Mouse (Mus musculus): ENCODE measurements at regions not wholly inside any gene's neighbourhood (a gene's known extent, or its start where the extent isn't known, plus 50 kb on each side); places are given as distances from the start of the nearest gene placed in this dataset.
"Not testable (repeated sequence)": the region's sequence is repeated elsewhere in the genome, so short reads cannot be mapped to it uniquely, and the experiment has no call there.

DNA sequence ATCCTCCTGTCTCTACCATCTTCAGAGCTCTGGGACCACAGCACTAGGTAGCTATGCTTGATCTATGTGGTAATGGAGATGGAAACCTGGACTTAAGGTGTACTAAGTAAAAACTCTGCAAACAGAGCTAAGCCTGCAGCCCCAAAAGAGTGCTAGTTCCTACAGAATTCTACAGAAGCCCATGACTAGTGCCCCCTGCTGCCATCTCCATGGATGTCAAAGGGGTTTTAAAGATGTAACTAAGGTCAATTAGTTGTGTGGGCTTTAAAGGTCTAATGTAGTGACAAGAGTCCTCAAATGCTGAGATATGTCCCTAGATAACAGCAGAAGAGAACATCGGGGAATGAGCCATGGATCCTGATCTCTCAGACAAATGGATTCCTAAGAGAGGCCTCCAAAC, 212.1 kb downstream of the Trib2 start:
- Histone ChIP-seq H3K4me3 (ENCODE audit: low read depth, low read length) (no peak overlapping the region), H3K4me1 (ENCODE audit: control insufficient read depth, insufficient read depth, low read length) (no peaks in the 10 kb centered on the region), H3K36me3 (ENCODE audit: control insufficient read depth, insufficient read depth, low read length) (no peaks in the 10 kb centered on the region), H3K27ac (ENCODE audit: low read depth, low read length) (no peak overlapping the region), H3K9me3 (ENCODE audit: control insufficient read depth, low read length) (no peaks in the 10 kb centered on the region), H3K9ac (replicated peaks; ENCODE audit: low read depth, low read length) (no peak overlapping the region), H3K27me3 (ENCODE audit: control insufficient read depth, insufficient read depth, low read length) (no peaks in the 10 kb centered on the region), H3K4me2 (ENCODE audit: low read depth, low read length) (no peak overlapping the region)
- ATAC-seq (ENCODE audit: low read depth) = no peak
- whole genome bisulfite sequencing = 90% methylated on average over 1 of the region's 1 CpGs

DNA sequence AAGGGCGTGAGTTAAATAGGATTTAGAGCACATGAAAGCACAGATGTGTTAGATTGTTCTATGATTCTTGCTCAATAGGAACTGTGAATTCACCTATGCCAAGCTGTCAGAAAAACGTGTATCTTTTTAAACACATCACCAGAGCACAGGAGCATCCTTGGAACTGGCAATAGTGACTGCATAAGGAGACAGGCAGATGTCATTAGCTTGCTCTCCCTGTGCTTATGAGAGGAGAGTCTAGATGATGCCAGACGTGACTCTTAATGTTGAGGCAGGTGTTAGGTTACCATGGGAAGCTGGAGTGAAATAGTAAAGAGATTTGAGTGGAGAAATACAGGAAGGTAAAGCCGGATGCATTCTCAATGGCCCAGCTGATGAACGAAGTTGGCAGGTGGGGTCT, 212.8 kb downstream of the Trib2 start:
- Histone ChIP-seq H3K9me3 (ENCODE audit: control insufficient read depth, low read length) (no peaks in the 10 kb centered on the region), H3K36me3 (ENCODE audit: control insufficient read depth, insufficient read depth, low read length) (no peaks in the 10 kb centered on the region), H3K4me2 (ENCODE audit: low read depth, low read length) (no peak overlapping the region), H3K4me3 (ENCODE audit: low read depth, low read length) (no peak overlapping the region), H3K27me3 (ENCODE audit: control insufficient read depth, insufficient read depth, low read length) (no peaks in the 10 kb centered on the region), H3K27ac (ENCODE audit: low read depth, low read length) (no peak overlapping the region), H3K4me1 (ENCODE audit: control insufficient read depth, insufficient read depth, low read length) (no peaks in the 10 kb centered on the region), H3K9ac (replicated peaks; ENCODE audit: low read depth, low read length) (no peak overlapping the region)
- ATAC-seq (ENCODE audit: low read depth) = no peak
- WGBS = 58% methylated on average over 5 of the region's 5 CpGs

DNA sequence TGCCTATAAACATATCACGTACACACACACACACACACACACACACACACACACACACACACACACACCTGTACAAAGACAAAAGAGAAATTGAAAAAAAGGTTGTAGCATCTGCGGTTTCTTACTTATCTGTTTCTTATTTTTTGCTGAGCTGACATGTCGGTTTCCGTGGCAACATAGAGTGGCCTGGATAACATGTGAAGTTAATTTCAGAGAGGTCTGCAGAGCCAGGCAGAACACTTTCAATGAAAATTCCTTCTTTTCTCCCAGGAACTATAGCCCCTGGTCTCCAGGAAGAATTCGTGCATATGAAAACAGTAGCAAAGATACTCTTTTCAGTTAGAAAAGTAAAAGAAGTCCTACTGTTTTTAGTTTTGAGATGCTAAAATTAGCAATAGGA, 213.4 kb downstream of the Trib2 start:
- Histone ChIP-seq H3K36me3 (ENCODE audit: control insufficient read depth, insufficient read depth, low read length) (no peaks in the 10 kb centered on the region), H3K9me3 (ENCODE audit: control insufficient read depth, low read length) (no peaks in the 10 kb centered on the region), H3K4me1 (ENCODE audit: control insufficient read depth, insufficient read depth, low read length) (no peaks in the 10 kb centered on the region), H3K4me3 (ENCODE audit: low read depth, low read length) (no peak overlapping the region), H3K27me3 (ENCODE audit: control insufficient read depth, insufficient read depth, low read length) (no peaks in the 10 kb centered on the region), H3K4me2 (ENCODE audit: low read depth, low read length) (no peak overlapping the region), H3K9ac (replicated peaks; ENCODE audit: low read depth, low read length) (no peak overlapping the region), H3K27ac (ENCODE audit: low read depth, low read length) (no peak overlapping the region)
- ATAC-seq (ENCODE audit: low read depth) = no peak; the same call in 1 of the 2 replicates
- 56% methylated on average over 5 of the region's 5 CpGs for WGBS

- Histone ChIP-seq H3K9me3 (ENCODE audit: control insufficient read depth, low read length) (no peaks in the 10 kb centered on the region), H3K4me3 (ENCODE audit: low read depth, low read length) (no peak overlapping the region), H3K4me2 (ENCODE audit: low read depth, low read length) (no peak overlapping the region), H3K4me1 (ENCODE audit: control insufficient read depth, insufficient read depth, low read length) (no peaks in the 10 kb centered on the region), H3K36me3 (ENCODE audit: control insufficient read depth, insufficient read depth, low read length) (no peaks in the 10 kb centered on the region), H3K27me3 (ENCODE audit: control insufficient read depth, insufficient read depth, low read length) (no peaks in the 10 kb centered on the region), H3K9ac (replicated peaks; ENCODE audit: low read depth, low read length) (no peak overlapping the region), H3K27ac (ENCODE audit: low read depth, low read length) (no peak overlapping the region)
- ATAC-seq (ENCODE audit: low read depth) = no peak
- 62% methylated on average over 2 of the region's 2 CpGs for WGBS
Measured at GRCm38 (mm10) chr12:15594704-15595103, 222.0 kb downstream of the Trib2 start.

DNA sequence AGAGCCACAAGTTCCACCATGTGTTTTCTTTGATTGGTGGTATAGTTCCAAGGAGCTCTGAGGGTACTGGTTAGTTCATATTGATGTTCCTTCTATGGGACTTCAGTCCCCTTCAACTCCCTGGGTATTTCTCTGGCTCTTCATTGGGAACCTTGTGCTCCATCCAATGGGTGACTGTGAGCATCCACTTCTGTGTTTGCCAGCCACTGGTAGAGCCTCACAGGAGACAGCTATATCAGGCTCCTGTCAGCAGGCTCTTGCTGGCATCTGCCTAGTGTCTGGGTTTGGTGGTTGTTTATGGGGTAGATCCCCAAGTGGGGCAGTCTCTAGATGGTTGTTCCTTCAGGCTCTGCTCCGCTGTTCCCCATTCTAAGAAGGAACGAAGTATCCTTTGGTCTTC, 228.9 kb downstream of the Trib2 start:
- H3K4me2 ChIP-seq (ENCODE audit: low read depth, low read length); H3K4me3 ChIP-seq (ENCODE audit: low read depth, low read length); H3K27ac ChIP-seq (ENCODE audit: low read depth, low read length); H3K4me1 ChIP-seq (ENCODE audit: control insufficient read depth, insufficient read depth, low read length); H3K27me3 ChIP-seq (ENCODE audit: control insufficient read depth, insufficient read depth, low read length); H3K36me3 ChIP-seq (ENCODE audit: control insufficient read depth, insufficient read depth, low read length); H3K9me3 ChIP-seq (ENCODE audit: control insufficient read depth, low read length); ATAC-seq (ENCODE audit: low read depth); H3K9ac ChIP-seq (replicated peaks; ENCODE audit: low read depth, low read length): not testable (repeated sequence)
- WGBS = 98% methylated on average over 2 of the region's 2 CpGs

- H3K4me3 ChIP-seq (ENCODE audit: low read depth, low read length) = no peak overlapping the region
- H3K9ac ChIP-seq (replicated peaks; ENCODE audit: low read depth, low read length) = no peak overlapping the region
- H3K27ac ChIP-seq (ENCODE audit: low read depth, low read length) = no peak overlapping the region
- no peaks in the 10 kb centered on the region for H3K4me1 ChIP-seq (ENCODE audit: control insufficient read depth, insufficient read depth, low read length)
- H3K27me3 ChIP-seq (ENCODE audit: control insufficient read depth, insufficient read depth, low read length) = no peaks in the 10 kb centered on the region
- H3K36me3 ChIP-seq (ENCODE audit: control insufficient read depth, insufficient read depth, low read length) = no peaks in the 10 kb centered on the region
- no peak for ATAC-seq (ENCODE audit: low read depth)
- H3K4me2 ChIP-seq (ENCODE audit: low read depth, low read length) = no peak overlapping the region
- H3K9me3 ChIP-seq (ENCODE audit: control insufficient read depth, low read length) = no peaks in the 10 kb centered on the region
- whole genome bisulfite sequencing = 91% methylated on average over 4 of the region's 4 CpGs
Measured at GRCm38 (mm10) chr12:15586706-15587442, 229.8 kb downstream of the Trib2 start.

GRCm38 (mm10) chr12:15585845-15586244, 230.9 kb downstream of the Trib2 start:
- ATAC-seq (ENCODE audit: low read depth) = no peak
- 81% methylated on average over 1 of the region's 1 CpGs for WGBS
- Histone ChIP-seq H3K9ac (replicated peaks; ENCODE audit: low read depth, low read length) (no peak overlapping the region), H3K27ac (ENCODE audit: low read depth, low read length) (no peak overlapping the region), H3K4me2 (ENCODE audit: low read depth, low read length) (no peak overlapping the region), H3K27me3 (ENCODE audit: control insufficient read depth, insufficient read depth, low read length) (no peaks in the 10 kb centered on the region), H3K36me3 (ENCODE audit: control insufficient read depth, insufficient read depth, low read length) (no peaks in the 10 kb centered on the region), H3K4me1 (ENCODE audit: control insufficient read depth, insufficient read depth, low read length) (no peaks in the 10 kb centered on the region), H3K4me3 (ENCODE audit: low read depth, low read length) (no peak overlapping the region), H3K9me3 (ENCODE audit: control insufficient read depth, low read length) (no peaks in the 10 kb centered on the region)

DNA sequence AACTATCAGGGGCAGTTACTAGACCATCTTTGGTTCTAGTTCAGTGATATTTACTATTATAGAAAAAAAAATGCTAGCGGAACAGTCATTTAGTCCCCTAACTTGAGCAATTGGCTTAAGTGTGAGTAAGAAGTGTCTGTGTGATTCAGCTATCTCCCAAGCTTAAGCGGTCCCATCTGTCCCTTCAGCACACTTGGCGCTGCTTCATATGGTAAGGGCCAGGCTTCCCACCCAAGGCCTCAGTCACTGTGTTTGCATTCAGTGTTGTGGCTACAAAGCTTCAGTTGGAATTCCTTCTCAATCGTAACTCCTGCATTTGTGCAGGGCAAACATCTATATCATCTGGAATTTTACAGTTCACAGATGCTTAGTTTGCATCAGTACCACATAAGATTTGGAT, 232.0 kb downstream of the Trib2 start:
- H3K4me2 ChIP-seq (ENCODE audit: low read depth, low read length) = no peak overlapping the region
- H3K27ac ChIP-seq (ENCODE audit: low read depth, low read length) = no peak overlapping the region
- H3K9me3 ChIP-seq (ENCODE audit: control insufficient read depth, low read length) = no peaks in the 10 kb centered on the region
- H3K36me3 ChIP-seq (ENCODE audit: control insufficient read depth, insufficient read depth, low read length) = no peaks in the 10 kb centered on the region
- no peaks in the 10 kb centered on the region for H3K4me1 ChIP-seq (ENCODE audit: control insufficient read depth, insufficient read depth, low read length)
- H3K4me3 ChIP-seq (ENCODE audit: low read depth, low read length) = no peak overlapping the region
- ATAC-seq (ENCODE audit: low read depth) = no peak
- WGBS = 96% methylated on average over 4 of the region's 4 CpGs
- no peak overlapping the region for H3K9ac ChIP-seq (replicated peaks; ENCODE audit: low read depth, low read length)
- H3K27me3 ChIP-seq (ENCODE audit: control insufficient read depth, insufficient read depth, low read length) = no peaks in the 10 kb centered on the region

GRCm38 (mm10) chr12:15566785-15567109, 250.0 kb downstream of the Trib2 start:
- Histone ChIP-seq H3K4me1 (ENCODE audit: control insufficient read depth, insufficient read depth, low read length) (no peaks in the 10 kb centered on the region), H3K9ac (replicated peaks; ENCODE audit: low read depth, low read length) (no peak overlapping the region), H3K4me3 (ENCODE audit: low read depth, low read length) (no peak overlapping the region), H3K9me3 (ENCODE audit: control insufficient read depth, low read length) (no peaks in the 10 kb centered on the region), H3K27me3 (ENCODE audit: control insufficient read depth, insufficient read depth, low read length) (no peaks in the 10 kb centered on the region), H3K36me3 (ENCODE audit: control insufficient read depth, insufficient read depth, low read length) (no peaks in the 10 kb centered on the region), H3K4me2 (ENCODE audit: low read depth, low read length) (no peak overlapping the region), H3K27ac (ENCODE audit: low read depth, low read length) (no peak overlapping the region)
- ATAC-seq (ENCODE audit: low read depth) = peak; percentile 71
- 24% methylated on average over 4 of the region's 4 CpGs for WGBS

Data from neural tube, embryonic 14.5 days (tissue).